Mouse (Mus musculus): ENCODE measurements around the gene Psen2.

DNA sequence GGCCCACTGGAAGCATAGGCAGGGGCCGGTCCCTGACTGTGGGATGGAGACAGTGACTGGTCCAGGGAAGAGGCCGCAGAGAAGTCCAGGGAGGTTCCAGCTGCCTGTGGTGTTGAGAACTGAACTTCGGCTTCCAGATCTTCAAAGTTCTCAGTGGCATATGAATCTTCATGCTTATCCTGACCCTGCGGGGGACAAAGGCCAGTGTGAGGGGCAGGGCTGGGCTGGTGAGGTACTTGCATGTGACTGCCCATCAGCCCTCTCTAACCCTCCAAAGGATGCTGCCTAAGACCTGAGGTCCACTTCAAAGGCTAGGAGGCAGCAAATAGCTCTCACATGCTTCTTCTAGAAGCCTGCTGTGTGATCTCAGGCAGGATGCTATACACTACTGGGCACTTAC lies 84.1 kb downstream of the Psen2 start:
- TF ChIP-seq CTCF (IDR thresholded peaks at IDR 0.05) (no peak), EP300 (IDR thresholded peaks at IDR 0.05) (no peak)

Data from lung, postnatal 0 days (tissue).